Mouse (Mus musculus) stomach, postnatal 0 days (tissue): ENCODE results near the gene Cdh1.

ENCODE experiments used
- CTCF ChIP-seq: IDR thresholded peaks from 2 replicates; pipeline ENCODE4 v1.5.1; 2016; ENCODE audit warnings: antibody characterized with exemption, low read depth, mild to moderate bottlenecking, moderate library complexity
- EP300 ChIP-seq: optimal IDR thresholded peaks from 2 replicates; pipeline ENCODE3; 2016; ENCODE audit warnings: antibody characterized with exemption

DNA sequence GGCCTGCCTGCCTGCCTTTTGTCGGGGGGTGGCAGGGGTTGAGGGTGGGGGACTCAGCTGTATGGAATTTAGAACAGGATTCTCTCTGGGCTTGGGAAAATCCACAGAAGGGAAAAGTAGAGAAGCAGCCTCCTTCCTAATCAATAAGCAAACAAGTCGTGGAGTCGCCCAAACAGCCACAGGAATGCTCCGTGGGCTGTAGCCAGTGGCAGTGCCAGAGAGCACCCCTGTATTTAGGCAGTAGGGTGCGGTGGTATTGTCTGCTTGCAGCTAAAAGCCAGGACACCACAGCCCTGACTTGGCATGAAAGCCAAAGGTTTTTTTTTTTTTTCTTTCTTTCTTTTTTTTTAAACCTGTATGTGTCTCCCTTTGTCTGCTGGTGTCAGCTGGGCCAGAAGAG lies 37.8 kb downstream of the Cdh1 start:
- TF ChIP-seq CTCF (no peak), EP300 (no peak)
